Mouse (Mus musculus) CD8-positive naive resting alpha-beta T cell, adult 2 months (primary cell): Measurements from ENCODE around the gene Adam34.
"Not testable (repeated sequence)": the region's sequence is repeated elsewhere in the genome, so short reads cannot be mapped to it uniquely, and the experiment has no call there.

Experiments used
- DNase-seq, 2 experiments: peaks; one replicate each; pipeline ENCODE4 v3.0.0; 2022; ENCODE audit warnings: low read depth in 2 of 2, low spot score in 2 of 2

Gene Adam34

GRCm38 (mm10) chr8:43709949-43710348 lies at the start of gene Adam34:
Adam34 (minus strand) TSS chr8:43710049.
- DNase-seq, result no peak

GRCm38 (mm10) chr8:43627176-43627575 lies 82.7 kb downstream of the Adam34 start, which contains the start of gene Gm5346:
Gm5346 (minus strand) TSS chr8:43627276.
- DNase-seq, result no peak

GRCm38 (mm10) chr8:43616046-43616445 lies 93.8 kb downstream of the Adam34 start:
- no peak for DNase-seq

- DNase-seq, result not testable (repeated sequence)
These were observed 106.2 kb downstream of the Adam34 start for GRCm38 (mm10) chr8:43603657-43604056.

GRCm38 (mm10) chr8:43603166-43603565 lies 106.7 kb downstream of the Adam34 start:
- DNase-seq, result not testable (repeated sequence)
